Mouse (Mus musculus): Measurements from ENCODE around the gene Llgl2. TPM values are rescaled to one million over a fixed set of nuclear protein-coding genes. Genes with fewer than 3 reads are reported as not detected.

Llgl2 gene
- total RNA-seq, 2 experiments from 2014 or later, result 2.5 to 3.0 TPM

GRCm38 (mm10) chr11:115808696-115809310 is 15.0 kb upstream of the Llgl2 start:
- no peak for DNase-seq (ENCODE audit: low spot score in 2 of 2)

GRCm38 (mm10) chr11:115809311-115809781 is 14.5 kb upstream of the Llgl2 start:
- no peak for DNase-seq (ENCODE audit: low spot score in 2 of 2)

DNA sequence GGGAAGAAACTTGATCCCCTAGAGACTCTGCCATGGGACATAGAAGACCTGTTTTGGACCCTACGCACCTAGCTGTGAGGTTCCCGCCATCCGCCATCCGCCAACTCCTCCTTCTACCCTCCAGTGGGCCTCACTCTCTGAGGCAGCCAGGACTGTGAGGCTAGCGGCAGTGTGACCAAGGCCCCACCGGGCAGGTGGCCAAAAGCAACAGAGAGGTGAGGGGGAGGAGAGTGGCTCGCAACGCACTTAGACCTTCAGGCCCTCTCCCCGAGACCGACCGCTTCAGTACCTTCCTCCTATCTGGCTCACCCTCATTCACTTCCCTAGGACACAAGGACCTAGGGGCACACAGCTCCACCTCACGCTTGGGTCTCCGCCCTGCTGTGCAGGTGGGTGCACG is 13.5 kb upstream of the Llgl2 start:
- no peak for DNase-seq (ENCODE audit: low spot score in 2 of 2)

GRCm38 (mm10) chr11:115811381-115812093 is 12.3 kb upstream of the Llgl2 start:
- DNase-seq (ENCODE audit: low spot score in 2 of 2), result no peak

DNA sequence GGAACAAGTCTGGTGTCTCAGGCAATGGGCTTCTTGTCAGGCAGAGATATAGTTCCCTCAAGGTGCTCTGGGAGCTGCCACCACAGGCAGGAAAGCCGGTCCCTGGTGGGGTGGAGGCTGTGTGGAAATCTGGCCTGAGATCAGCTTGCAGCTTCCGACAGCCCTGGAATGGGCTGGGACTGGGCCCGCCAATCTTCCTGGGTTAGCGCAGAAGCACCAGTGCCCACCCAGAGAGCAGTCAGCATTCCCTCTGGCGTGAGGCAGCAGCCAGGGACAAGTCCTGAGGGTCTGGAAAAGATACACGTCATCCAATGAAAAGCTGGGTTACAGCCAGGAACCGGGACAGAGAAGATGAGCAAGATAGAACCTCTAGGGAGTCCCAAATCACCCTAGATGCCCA is 11.8 kb upstream of the Llgl2 start:
- no peak for DNase-seq (ENCODE audit: low spot score in 2 of 2)

DNA sequence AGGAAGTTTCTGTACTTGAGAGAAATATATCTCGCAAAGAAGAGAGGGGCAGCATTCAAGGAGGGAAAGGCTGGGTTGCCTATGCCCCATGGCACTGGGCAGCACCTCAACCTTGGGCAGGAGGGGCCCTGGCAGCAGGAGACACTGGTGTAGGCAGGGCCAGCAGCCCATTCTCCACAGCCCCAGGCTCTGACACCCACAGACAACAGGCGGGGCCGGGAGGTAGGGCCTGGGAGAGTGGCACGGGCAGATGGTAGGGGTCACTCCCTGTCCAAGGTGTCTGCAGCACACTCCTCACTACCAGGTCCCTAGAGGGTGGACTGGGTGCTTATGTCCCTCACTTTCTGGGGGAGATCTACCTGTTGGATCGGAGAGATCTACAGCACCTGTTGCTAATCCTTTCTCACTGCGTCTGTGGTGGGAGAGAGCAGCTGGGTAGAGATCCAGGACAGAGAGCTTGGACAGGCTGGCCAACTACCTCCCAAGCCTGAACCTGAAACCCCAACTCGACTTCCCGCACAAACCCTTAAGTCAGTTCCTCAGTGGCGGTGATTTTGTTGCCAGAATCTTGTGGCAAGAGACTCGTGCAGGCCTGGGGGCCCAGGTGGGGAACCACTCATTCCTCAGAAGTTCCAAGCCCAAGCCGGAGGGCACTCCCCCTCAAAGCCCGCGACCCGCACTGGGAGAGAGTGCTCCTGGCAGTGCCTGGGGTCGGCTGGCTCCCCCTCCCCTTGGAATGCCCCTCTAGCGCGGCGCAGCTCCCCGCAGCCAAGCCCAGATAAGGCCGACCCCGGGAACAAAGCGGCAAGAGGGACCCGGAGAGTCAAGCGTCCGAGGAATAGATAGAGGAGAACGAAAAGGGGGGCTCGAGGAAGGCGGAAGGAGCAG is 11.1 kb upstream of the Llgl2 start:
- DNase-seq (ENCODE audit: low spot score in 2 of 2), result no peak

DNA sequence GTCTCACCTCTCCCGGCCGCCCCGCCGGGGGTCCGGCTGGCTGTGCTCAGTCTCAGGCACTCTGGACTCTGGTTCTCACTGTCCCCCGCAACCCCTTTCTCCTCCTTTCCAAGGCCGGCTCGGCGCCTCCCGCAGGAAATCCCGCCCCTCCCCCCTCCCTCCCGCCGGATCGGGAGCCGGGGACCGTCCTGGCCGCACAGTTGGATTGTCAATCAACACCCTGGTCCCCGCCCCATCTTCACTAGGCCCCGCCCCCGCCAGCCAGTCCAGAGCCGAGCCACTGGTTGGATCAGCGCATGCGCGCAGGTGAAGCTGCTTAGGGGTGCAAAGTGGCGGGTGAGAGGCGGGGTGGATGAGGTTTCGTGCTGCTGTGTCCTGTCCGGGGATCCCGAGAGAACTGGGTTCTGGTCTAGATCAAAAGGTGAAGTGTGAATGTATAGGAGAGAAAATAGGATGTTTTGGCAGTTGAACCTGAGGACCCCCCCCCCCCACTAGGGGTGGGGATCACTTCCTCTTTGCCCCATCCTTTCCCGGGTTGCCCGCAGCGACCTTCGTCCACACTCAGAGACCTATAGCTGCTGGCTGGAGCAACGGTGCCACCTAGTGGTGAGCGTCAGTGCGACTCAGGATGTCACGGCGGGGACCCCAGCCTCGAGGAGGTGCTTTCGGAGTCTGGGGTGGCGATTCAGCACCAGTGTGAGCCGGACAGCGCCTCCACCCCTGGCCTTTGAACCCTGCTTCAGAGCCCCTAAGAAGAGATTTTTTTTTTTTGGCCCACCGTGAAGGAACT is 10.1 kb upstream of the Llgl2 start, which contains the start of gene Caskin2:
TSS of gene Caskin2 (minus strand) at position 133 of the 790 bp plus-strand sequence.
- DNase-seq (ENCODE audit: low spot score in 2 of 2), result peak; percentile 70 to 93

GRCm38 (mm10) chr11:115814605-115815450 is 9.0 kb upstream of the Llgl2 start, which contains the start of gene Tsen54:
Gene Tsen54 (plus strand): TSS chr11:115814724.
- DNase-seq (ENCODE audit: low spot score in 2 of 2), result peak; percentile 78 to 87

DNA sequence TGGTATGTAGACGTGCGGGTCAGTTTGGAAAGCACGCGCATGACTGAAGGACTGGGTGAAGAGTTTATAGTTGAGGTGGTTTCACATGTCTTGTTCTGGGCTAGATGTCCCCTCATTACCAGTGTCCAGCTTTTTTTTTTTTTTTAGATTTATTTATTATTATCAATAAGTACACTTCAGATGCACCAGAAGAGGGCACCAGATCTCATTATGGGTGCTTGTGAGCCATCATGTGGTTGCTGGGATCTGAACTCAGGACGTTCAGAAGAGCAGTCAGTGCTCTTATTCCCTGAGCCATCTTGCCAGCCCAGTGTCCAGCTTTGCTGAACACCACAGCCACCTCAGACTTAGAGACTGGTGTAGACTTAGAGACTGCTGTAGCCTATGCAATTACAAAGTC is 6.5 kb upstream of the Llgl2 start:
- no peak for DNase-seq (ENCODE audit: low spot score in 2 of 2)

DNA sequence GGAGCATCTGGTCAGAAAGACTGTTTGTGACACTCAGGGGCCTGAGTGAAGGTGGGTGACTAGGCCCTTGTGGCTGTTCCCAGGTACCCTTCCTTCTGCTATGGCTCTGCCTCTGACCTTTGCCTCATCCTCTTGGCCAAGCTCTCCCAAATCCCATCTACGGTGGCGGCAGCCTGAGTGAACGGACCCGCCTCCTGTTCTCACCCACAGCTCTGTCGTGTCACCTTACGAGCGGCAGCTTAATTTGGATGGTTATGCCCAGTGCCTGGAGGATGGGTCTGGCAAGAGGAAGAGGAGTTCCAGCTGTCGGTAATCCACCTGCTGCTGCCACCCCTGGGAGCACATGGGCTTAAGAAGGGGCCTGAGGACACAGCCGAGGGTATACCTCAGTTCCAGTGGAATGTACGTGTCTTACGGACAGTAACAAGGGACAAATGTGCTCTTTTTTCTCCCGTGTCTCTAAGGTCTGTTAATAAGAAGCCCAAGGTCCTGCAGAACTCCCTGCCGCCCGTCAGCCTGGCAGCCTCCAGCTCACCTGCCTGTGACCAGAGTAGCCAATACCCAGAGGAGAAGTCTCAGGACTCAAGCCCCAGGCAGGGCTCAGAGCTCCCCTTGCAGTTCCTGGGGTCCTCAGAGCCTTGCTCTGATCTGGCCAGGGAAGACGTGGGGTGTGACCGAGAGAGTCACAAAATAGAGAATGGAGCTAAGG is 3.8 kb upstream of the Llgl2 start:
- no peak for DNase-seq (ENCODE audit: low spot score in 2 of 2)

- no peak for DNase-seq (ENCODE audit: low spot score in 2 of 2)
These were observed 2.8 kb upstream of the Llgl2 start for GRCm38 (mm10) chr11:115821001-115821400.

- DNase-seq (ENCODE audit: low spot score in 2 of 2), result no peak
These were observed 964 bp downstream of the Llgl2 start for GRCm38 (mm10) chr11:115824813-115825212.

DNA sequence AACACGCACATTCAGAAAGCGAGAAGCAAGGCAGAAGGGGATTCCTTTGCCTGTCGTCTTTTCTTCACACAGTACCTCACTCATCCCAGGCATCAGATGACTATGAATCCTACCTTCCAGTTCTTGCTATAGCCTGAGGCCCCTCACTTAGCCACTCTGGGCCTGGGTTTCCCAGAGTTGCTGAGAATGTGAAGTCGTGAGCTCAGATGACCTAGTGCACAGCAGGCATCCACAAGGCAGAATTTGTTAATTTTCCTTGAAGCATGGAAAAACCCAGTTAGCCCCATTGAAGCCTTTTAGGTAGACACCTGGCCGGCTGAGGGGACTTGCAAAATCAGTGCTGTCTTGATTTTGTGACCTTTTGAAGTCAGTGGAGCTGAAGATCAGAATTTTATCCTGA is 2.6 kb downstream of the Llgl2 start:
- no peak for DNase-seq (ENCODE audit: low spot score in 2 of 2)

- DNase-seq (ENCODE audit: low spot score in 2 of 2), result no peak
These were observed 3.8 kb downstream of the Llgl2 start for GRCm38 (mm10) chr11:115827624-115828023.

DNA sequence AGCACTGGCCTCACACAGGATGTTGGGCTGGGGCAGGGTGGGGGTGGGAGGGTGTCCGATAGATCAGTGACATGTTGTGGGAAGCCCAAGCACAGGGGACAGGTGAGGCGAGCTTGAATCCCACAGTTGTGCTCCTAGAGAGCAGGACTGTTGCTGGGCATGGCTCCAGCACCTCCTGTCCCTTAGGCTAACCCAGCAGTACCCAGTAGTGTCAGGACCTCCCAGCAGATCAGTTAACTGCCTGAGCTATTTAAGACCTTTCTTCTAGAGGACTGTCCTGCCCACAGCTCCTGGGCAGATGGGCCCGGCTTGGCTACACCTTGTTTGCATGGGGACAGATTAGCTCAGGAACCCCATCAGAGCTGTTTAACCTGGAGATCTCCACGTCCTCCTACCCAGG is 5.2 kb downstream of the Llgl2 start:
- no peak for DNase-seq (ENCODE audit: low spot score in 2 of 2)

DNA sequence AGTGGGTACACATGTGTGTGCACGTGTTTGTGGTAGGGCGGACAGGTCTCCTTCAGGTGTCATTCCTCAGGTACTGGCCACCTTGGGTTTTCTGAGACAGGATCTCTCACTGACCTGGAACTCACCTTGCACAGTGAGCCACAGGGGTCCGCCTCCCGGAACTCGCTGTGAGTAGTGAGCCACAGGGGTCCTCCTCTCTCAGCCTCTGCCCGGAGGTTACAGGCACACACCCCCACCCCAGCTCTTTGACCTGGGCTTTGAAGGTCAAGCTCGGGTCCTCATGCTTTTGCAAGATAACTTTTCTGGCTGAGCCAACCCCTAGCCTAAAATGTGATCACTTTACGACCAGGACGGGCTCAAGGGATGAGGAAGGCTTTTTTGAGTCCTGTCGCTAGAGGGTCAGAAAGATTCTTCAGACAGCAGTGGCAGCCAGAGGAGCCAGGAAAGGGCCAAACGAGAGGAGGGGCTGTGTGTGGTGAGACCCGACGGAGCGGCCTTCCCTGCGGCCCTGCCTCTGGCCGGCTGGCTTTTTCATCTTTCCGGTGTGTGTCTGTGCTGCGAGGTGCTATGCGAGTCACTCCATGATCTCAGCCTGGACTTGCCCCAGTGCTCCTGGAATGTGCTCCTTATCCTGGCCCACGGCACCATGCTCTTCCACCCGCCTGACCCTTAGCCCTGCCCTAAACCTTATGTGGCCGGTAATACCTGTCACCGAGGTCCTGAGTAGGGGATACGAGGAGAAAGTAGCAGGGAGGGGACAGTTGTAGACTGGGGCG is 6.9 kb downstream of the Llgl2 start:
- no peak for DNase-seq (ENCODE audit: low spot score in 2 of 2)

DNA sequence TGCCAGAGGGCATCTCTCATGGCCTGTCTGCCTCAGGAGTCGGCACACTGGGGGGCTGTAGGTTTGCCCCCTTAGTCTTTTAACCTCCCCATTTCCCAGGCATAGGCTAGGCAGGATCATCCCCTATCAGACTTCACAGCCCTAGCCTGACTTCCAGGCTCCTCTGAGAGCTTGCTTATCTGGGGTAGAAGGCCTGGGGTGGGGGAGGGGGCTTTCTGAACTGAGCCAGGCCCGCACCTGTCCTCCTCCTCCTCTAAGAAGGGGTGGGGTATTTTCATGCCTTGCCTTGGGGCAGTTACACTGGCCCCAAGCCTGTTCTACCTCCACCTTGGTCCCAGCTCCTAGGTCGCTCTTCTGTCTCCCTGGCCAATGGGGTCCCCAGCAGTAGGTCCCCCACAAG is 7.7 kb downstream of the Llgl2 start:
- no peak for DNase-seq (ENCODE audit: low spot score in 2 of 2)

- no peak for DNase-seq (ENCODE audit: low spot score in 2 of 2)
These were observed 8.2 kb downstream of the Llgl2 start for GRCm38 (mm10) chr11:115832064-115832463.

- DNase-seq (ENCODE audit: low spot score in 2 of 2), result no peak
These were observed 8.7 kb downstream of the Llgl2 start for GRCm38 (mm10) chr11:115832523-115832922.

Data from layer of hippocampus, adult 18-20 months (tissue).